In genomic region chr14:60030666-60031065, GRCm38 (mm10) we compare ENCODE assay signal across 27 mouse cellular contexts.
"Had no signal": no experiment of that assay in that cellular context is flagged by ENCODE, and none has a peak within 500 bp of the region (broad histone marks: within the 10 kb centered on the region; RNA-seq: fewer than 3 reads in every experiment).

No protein-coding gene starts in this region.

- H3K36me3 ChIP-seq: embryonic facial prominence, embryonic 12.5 days; embryonic facial prominence, embryonic 13.5 days; embryonic facial prominence, embryonic 15.5 days; forebrain, embryonic 10.5 days; forebrain, embryonic 12.5 days had no signal

- DNase-seq: cerebellum, adult 2 months; cerebellum, adult 8-10 months; cerebellum, adult 9-10 months; cerebellum, adult 9-11 months; cerebellum, postnatal 10 days; cerebellum, postnatal 14 days; cerebellum, postnatal 25 days; cerebellum, postnatal 36 days; embryo, embryonic 11 days; forebrain, postnatal 0 days; gastrocnemius, adult 2 months; gastrocnemius, postnatal 10 days; gastrocnemius, postnatal 14 days; gastrocnemius, postnatal 25 days; gastrocnemius, postnatal 36 days; heart, adult 18-20 months; heart, adult 2 months had no signal

- H3K4me3 ChIP-seq: embryonic facial prominence, embryonic 12.5 days; embryonic facial prominence, embryonic 13.5 days; embryonic facial prominence, embryonic 15.5 days; erythroblast, embryonic 14.5 days; forebrain, embryonic 10.5 days; forebrain, embryonic 12.5 days; forebrain, embryonic 13.5 days; forebrain, embryonic 15.5 days; gastrocnemius, adult 2 months; heart, adult 2 months had no signal

- H3K27me3 ChIP-seq: embryonic facial prominence, embryonic 12.5 days; embryonic facial prominence, embryonic 13.5 days; embryonic facial prominence, embryonic 15.5 days; forebrain, embryonic 12.5 days; forebrain, embryonic 13.5 days; forebrain, embryonic 15.5 days had no signal

- H3K27ac ChIP-seq: embryonic facial prominence, embryonic 12.5 days; embryonic facial prominence, embryonic 13.5 days; embryonic facial prominence, embryonic 15.5 days; forebrain, embryonic 10.5 days; forebrain, embryonic 12.5 days; forebrain, embryonic 13.5 days; forebrain, embryonic 15.5 days; gastrocnemius, adult 2 months; heart, adult 2 months had no signal

- H3K9ac ChIP-seq: embryonic facial prominence, embryonic 12.5 days; embryonic facial prominence, embryonic 13.5 days; embryonic facial prominence, embryonic 15.5 days; forebrain, embryonic 12.5 days; forebrain, embryonic 13.5 days; forebrain, embryonic 15.5 days; forebrain, postnatal 0 days had no signal

- H3K9me3 ChIP-seq: embryonic facial prominence, embryonic 12.5 days; embryonic facial prominence, embryonic 13.5 days; embryonic facial prominence, embryonic 15.5 days; forebrain, embryonic 10.5 days; forebrain, embryonic 12.5 days; forebrain, embryonic 13.5 days; forebrain, embryonic 15.5 days had no signal

- ATAC-seq: forebrain, embryonic 13.5 days; forebrain, embryonic 14.5 days; forebrain, embryonic 15.5 days; forebrain, embryonic 16.5 days; forebrain, postnatal 0 days had no signal

- H3K4me1 ChIP-seq: embryonic facial prominence, embryonic 12.5 days; forebrain, embryonic 15.5 days had no signal

- H3K4me2 ChIP-seq: embryonic facial prominence, embryonic 12.5 days; embryonic facial prominence, embryonic 13.5 days; embryonic facial prominence, embryonic 15.5 days; forebrain, embryonic 12.5 days; forebrain, embryonic 13.5 days; forebrain, embryonic 15.5 days had no signal
